Mouse (Mus musculus): ENCODE measurements at regions not wholly inside any gene's neighbourhood (a gene's known extent, or its start where the extent isn't known, plus 50 kb on each side); places are given as distances from the start of the nearest gene placed in this dataset.

DNA sequence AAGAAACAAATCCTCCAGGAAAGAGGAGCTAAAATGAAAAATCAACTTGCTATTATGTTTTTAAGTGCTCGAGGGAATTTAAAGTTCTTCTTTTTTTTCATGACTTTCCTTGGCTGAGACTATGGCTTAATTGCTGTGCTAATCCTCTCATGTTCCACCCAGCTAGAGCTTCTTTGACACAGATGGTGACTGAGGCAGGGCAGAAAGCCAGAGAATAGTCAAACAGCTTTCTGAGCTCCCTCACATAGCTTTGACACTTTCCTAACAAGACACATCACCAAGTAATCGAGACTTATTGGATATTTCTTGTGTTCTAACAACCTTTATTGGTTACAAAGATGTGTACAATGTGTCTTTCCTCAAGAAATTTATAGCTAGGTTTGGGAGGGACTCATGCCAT lies 1033.0 kb downstream of the Gsdmc2 start:
- WGBS = 81% methylated on average over 2 of the region's 2 CpGs
- Histone ChIP-seq H3K9ac (ENCODE audit: low read depth, low read length) (no peak overlapping the region), H3K36me3 (ENCODE audit: control insufficient read depth, insufficient read depth, low read length) (no peaks in the 10 kb centered on the region), H3K4me1 (ENCODE audit: control insufficient read depth, insufficient read depth, low read length) (no peaks in the 10 kb centered on the region), H3K27ac (replicated peaks; ENCODE audit: insufficient read depth, low read depth, low read length) (no peak overlapping the region), H3K79me2 (ENCODE audit: control insufficient read depth, insufficient read depth, low read length) (no peaks in the 10 kb centered on the region), H3K4me3 (ENCODE audit: insufficient read depth, low read depth, low read length) (no peak overlapping the region), H3K27me3 (ENCODE audit: control insufficient read depth, insufficient read depth, low read length) (no peaks in the 10 kb centered on the region)
- no peak for DNase-seq (ENCODE audit: extremely low read depth, low read depth, low spot score)
- TF ChIP-seq CTCF (IDR thresholded peaks at IDR 0.05; ENCODE audit: low read depth, low read length) (no peak), POLR2A (IDR thresholded peaks at IDR 0.05; ENCODE audit: extremely low read depth, insufficient read depth, low read length) (no peak)

DNA sequence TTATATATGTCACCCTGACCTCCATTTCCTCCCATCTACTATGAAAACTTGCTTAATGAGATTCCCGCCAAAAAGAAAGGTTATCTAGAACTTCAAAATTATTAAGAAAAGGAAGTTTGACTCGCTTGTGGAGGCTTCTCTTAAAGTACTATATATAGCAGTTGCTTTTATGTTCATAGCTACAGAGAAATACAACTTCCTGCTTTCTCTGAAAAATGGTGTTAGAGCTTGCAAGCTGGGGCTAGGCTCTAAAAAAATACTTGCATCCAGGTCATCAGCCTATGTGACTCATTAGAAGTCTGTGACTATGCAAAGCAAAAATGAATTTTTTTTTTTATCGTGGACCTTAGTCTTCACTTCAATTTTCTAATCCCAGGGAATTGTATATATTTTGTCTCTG lies 1035.7 kb downstream of the Gsdmc2 start:
- Histone ChIP-seq H3K27ac (replicated peaks; ENCODE audit: insufficient read depth, low read depth, low read length) (no peak overlapping the region), H3K9ac (ENCODE audit: low read depth, low read length) (no peak overlapping the region), H3K4me3 (ENCODE audit: insufficient read depth, low read depth, low read length) (no peak overlapping the region), H3K36me3 (ENCODE audit: control insufficient read depth, insufficient read depth, low read length) (no peaks in the 10 kb centered on the region), H3K79me2 (ENCODE audit: control insufficient read depth, insufficient read depth, low read length) (no peaks in the 10 kb centered on the region), H3K27me3 (ENCODE audit: control insufficient read depth, insufficient read depth, low read length) (no peaks in the 10 kb centered on the region), H3K4me1 (ENCODE audit: control insufficient read depth, insufficient read depth, low read length) (no peaks in the 10 kb centered on the region)
- no peak for TF ChIP-seq POLR2A (IDR thresholded peaks at IDR 0.05; ENCODE audit: extremely low read depth, insufficient read depth, low read length)
- no peak for TF ChIP-seq CTCF (IDR thresholded peaks at IDR 0.05; ENCODE audit: low read depth, low read length)
- 79% methylated on average over 3 of the region's 3 CpGs for WGBS
- DNase-seq (ENCODE audit: extremely low read depth, low read depth, low spot score) = no peak

DNA sequence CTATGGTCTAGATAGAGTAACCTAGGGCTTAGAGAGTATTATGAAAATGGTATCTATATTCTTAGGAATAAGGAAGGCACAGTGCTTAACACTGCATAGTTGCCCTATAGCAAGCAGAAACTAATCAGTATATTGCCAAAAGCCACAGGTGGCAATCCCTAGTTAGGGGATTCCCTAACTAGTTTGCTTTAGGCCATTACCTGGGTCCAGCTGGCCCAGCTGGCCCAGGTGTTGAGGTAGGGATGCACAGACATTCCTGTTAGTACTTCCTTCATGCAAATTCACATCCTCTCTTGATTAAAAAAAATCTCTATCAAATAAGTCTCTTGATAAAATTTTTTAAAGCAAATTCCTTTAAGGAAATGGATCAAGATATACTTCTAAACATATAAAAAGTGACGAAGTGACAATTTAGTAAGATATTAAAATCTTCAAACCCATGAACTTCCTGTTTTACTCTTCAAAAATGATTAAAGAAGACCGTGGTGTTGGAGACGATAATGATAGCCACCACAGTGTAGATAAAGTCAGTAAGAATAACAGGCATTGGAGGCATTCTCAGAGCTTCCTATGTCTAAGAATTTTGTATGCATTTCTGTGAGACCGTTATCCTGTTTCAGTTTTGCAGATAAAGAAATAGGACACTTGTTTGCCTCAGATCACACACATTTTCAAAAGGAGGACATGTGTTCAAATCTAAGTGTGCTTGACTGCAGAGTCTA lies 1036.7 kb downstream of the Gsdmc2 start:
- no peaks in the 10 kb centered on the region for H3K79me2 ChIP-seq (ENCODE audit: control insufficient read depth, insufficient read depth, low read length)
- 73% methylated on average over 4 of the region's 4 CpGs for WGBS
- H3K27me3 ChIP-seq (ENCODE audit: control insufficient read depth, insufficient read depth, low read length) = no peaks in the 10 kb centered on the region
- H3K9ac ChIP-seq (ENCODE audit: low read depth, low read length) = no peak overlapping the region
- no peak overlapping the region for H3K27ac ChIP-seq (replicated peaks; ENCODE audit: insufficient read depth, low read depth, low read length)
- no peaks in the 10 kb centered on the region for H3K36me3 ChIP-seq (ENCODE audit: control insufficient read depth, insufficient read depth, low read length)
- DNase-seq (ENCODE audit: extremely low read depth, low read depth, low spot score) = no peak
- no peaks in the 10 kb centered on the region for H3K4me1 ChIP-seq (ENCODE audit: control insufficient read depth, insufficient read depth, low read length)
- no peak for TF ChIP-seq CTCF (IDR thresholded peaks at IDR 0.05; ENCODE audit: low read depth, low read length)
- TF ChIP-seq POLR2A (IDR thresholded peaks at IDR 0.05; ENCODE audit: extremely low read depth, insufficient read depth, low read length) = no peak
- no peak overlapping the region for H3K4me3 ChIP-seq (ENCODE audit: insufficient read depth, low read depth, low read length)

DNA sequence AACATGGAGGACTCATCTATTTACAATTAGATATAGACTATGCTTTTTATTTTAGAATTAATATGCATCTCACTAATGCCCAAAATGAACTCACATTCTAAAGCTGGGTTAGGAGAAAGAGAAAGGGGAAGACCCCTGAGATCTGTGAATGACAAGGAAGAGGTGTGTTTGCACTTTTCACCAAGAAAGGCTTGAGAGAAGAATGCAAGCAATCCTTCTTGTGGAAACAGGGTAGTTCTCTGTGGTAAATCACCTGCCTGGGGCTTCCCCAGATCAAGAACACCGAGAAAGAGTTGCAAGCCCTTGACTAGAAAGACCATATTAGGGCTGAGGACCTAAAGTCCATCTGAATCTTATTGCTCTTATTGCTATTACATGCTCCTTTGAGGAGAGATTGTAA lies 1037.6 kb downstream of the Gsdmc2 start:
- WGBS = 61% methylated on average over 1 of the region's 1 CpGs
- Histone ChIP-seq H3K36me3 (ENCODE audit: control insufficient read depth, insufficient read depth, low read length) (no peaks in the 10 kb centered on the region), H3K27me3 (ENCODE audit: control insufficient read depth, insufficient read depth, low read length) (no peaks in the 10 kb centered on the region), H3K27ac (replicated peaks; ENCODE audit: insufficient read depth, low read depth, low read length) (no peak overlapping the region), H3K79me2 (ENCODE audit: control insufficient read depth, insufficient read depth, low read length) (no peaks in the 10 kb centered on the region), H3K9ac (ENCODE audit: low read depth, low read length) (no peak overlapping the region), H3K4me1 (ENCODE audit: control insufficient read depth, insufficient read depth, low read length) (no peaks in the 10 kb centered on the region; the same call in 1 of the 2 replicates), H3K4me3 (ENCODE audit: insufficient read depth, low read depth, low read length) (no peak overlapping the region)
- TF ChIP-seq POLR2A (IDR thresholded peaks at IDR 0.05; ENCODE audit: extremely low read depth, insufficient read depth, low read length) (no peak), CTCF (IDR thresholded peaks at IDR 0.05; ENCODE audit: low read depth, low read length) (no peak)
- no peak for DNase-seq (ENCODE audit: extremely low read depth, low read depth, low spot score)

DNA sequence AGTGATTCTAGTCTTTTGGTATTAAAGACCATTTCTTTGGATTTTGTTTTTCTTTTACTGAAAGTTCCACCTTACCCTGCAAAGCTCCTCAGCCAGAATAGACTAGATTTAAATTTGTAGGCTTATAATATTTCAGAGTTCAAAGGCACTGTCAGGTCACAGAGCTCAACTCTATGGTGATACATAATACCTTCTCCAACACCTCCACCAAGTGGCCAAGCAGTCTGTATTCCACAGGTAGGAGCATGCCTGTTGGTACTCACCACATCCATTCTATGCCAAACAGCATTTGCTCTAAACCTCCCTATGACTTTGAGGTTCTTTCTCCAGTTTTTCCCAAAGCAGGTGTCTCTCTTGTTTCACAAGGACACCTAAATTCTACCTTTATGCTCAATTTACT lies 1042.2 kb downstream of the Gsdmc2 start:
- DNase-seq (ENCODE audit: extremely low read depth, low read depth, low spot score) = peak; percentile 67
- Histone ChIP-seq H3K36me3 (ENCODE audit: control insufficient read depth, insufficient read depth, low read length) (no peaks in the 10 kb centered on the region), H3K4me1 (ENCODE audit: control insufficient read depth, insufficient read depth, low read length) (no peaks in the 10 kb centered on the region; the same call in 1 of the 2 replicates), H3K27ac (replicated peaks; ENCODE audit: insufficient read depth, low read depth, low read length) (no peak overlapping the region), H3K79me2 (ENCODE audit: control insufficient read depth, insufficient read depth, low read length) (no peaks in the 10 kb centered on the region), H3K9ac (ENCODE audit: low read depth, low read length) (no peak overlapping the region), H3K4me3 (ENCODE audit: insufficient read depth, low read depth, low read length) (no peak overlapping the region), H3K27me3 (ENCODE audit: control insufficient read depth, insufficient read depth, low read length) (no peaks in the 10 kb centered on the region)
- TF ChIP-seq POLR2A (IDR thresholded peaks at IDR 0.05; ENCODE audit: extremely low read depth, insufficient read depth, low read length) (no peak), CTCF (IDR thresholded peaks at IDR 0.05; ENCODE audit: low read depth, low read length) (peak; percentile 50)

DNA sequence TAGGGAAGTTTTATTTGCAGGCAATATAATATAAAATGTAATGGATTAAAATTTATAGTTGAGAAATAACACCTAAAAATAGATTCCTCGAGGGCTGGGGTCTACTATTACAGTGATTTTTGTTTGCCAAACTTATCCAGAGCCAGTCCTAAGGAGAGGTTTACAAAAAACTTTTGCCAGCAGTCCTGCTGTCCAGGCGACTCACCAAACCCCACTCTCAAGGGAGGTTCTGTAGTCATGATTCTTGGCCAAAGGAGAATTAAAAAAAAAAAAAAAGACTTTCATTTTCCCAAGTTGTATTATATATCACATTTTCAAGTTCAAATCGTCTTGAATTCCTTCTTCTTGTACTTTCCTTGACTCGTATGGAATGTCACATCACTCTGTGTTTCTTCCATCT lies 1046.2 kb downstream of the Gsdmc2 start:
- no peaks in the 10 kb centered on the region for H3K79me2 ChIP-seq (ENCODE audit: control insufficient read depth, insufficient read depth, low read length)

More for the DNA sequence above, 1046.2 kb downstream of the Gsdmc2 start:
- 82% methylated on average over 4 of the region's 4 CpGs for WGBS
- no peaks in the 10 kb centered on the region for H3K36me3 ChIP-seq (ENCODE audit: control insufficient read depth, insufficient read depth, low read length)
- no peak overlapping the region for H3K9ac ChIP-seq (ENCODE audit: low read depth, low read length)
- H3K4me1 ChIP-seq (ENCODE audit: control insufficient read depth, insufficient read depth, low read length) = no peaks in the 10 kb centered on the region; the same call in 1 of the 2 replicates
- no peak overlapping the region for H3K27ac ChIP-seq (replicated peaks; ENCODE audit: insufficient read depth, low read depth, low read length)
- no peak for DNase-seq (ENCODE audit: extremely low read depth, low read depth, low spot score)
- no peaks in the 10 kb centered on the region for H3K27me3 ChIP-seq (ENCODE audit: control insufficient read depth, insufficient read depth, low read length)
- no peak for TF ChIP-seq CTCF (IDR thresholded peaks at IDR 0.05; ENCODE audit: low read depth, low read length)
- TF ChIP-seq POLR2A (IDR thresholded peaks at IDR 0.05; ENCODE audit: extremely low read depth, insufficient read depth, low read length) = no peak
- no peak overlapping the region for H3K4me3 ChIP-seq (ENCODE audit: insufficient read depth, low read depth, low read length)
